In genomic region chrX:99451249-99451885, GRCm38 (mm10) we compare ENCODE assay signal across 10 mouse cellular contexts. TPM values are rescaled to one million over a fixed set of nuclear protein-coding genes. Genes with fewer than 3 reads are reported as not detected.
DNase-seq lines count a peak whose midpoint lies in the region; ATAC-seq and TF ChIP-seq lines count a peak whose summit lies in the region.
"Had no signal": no experiment of that assay in that cellular context is flagged by ENCODE, and none has a peak within 500 bp of the region (broad histone marks: within the 10 kb centered on the region; RNA-seq: fewer than 3 reads in every experiment).

No protein-coding gene starts in this region.

- H3K4me3 ChIP-seq in kidney, adult 2 months (ENCODE audit: insufficient read depth, low read depth, low read length), result no peak overlapping the region
- H3K4me3 ChIP-seq in kidney, embryonic 16.5 days (ENCODE audit: low read length), result no peak overlapping the region
- H3K4me3 ChIP-seq in embryonic facial prominence, embryonic 13.5 days, result no peak overlapping the region
- H3K4me3 ChIP-seq in forebrain, postnatal 0 days (ENCODE audit: low read depth, low read length), result no peak overlapping the region
- no peak overlapping the region for H3K4me3 ChIP-seq in midbrain, embryonic 11.5 days (ENCODE audit: low read depth, low read length)
- H3K4me3 ChIP-seq in kidney, embryonic 15.5 days (replicated peaks), result no peak overlapping the region
- H3K4me3 ChIP-seq: left cerebral cortex, adult 2 months had no signal

- no peaks in the 10 kb centered on the region for H3K4me1 ChIP-seq in kidney, adult 2 months (ENCODE audit: control insufficient read depth, insufficient read depth, low read length)
- peaks cover 15% of the 10 kb centered on the region; the same call in 1 of the 2 replicates for H3K4me1 ChIP-seq in kidney, embryonic 16.5 days (ENCODE audit: insufficient read depth, low read length)
- peaks cover 35% of the 10 kb centered on the region for H3K4me1 ChIP-seq in embryonic facial prominence, embryonic 13.5 days
- no peaks in the 10 kb centered on the region for H3K4me1 ChIP-seq in forebrain, postnatal 0 days (ENCODE audit: insufficient read depth)
- H3K4me1 ChIP-seq in midbrain, embryonic 11.5 days (ENCODE audit: control insufficient read depth, insufficient read depth, low read length), result peaks cover 25% of the 10 kb centered on the region; the same call in 1 of the 2 replicates
- peaks cover 23% of the 10 kb centered on the region for H3K4me1 ChIP-seq in kidney, embryonic 15.5 days

- H3K27ac ChIP-seq in kidney, adult 2 months (ENCODE audit: insufficient read depth, low read depth, low read length), result no peak overlapping the region
- no peak overlapping the region for H3K27ac ChIP-seq in kidney, embryonic 16.5 days (ENCODE audit: low read length)
- H3K27ac ChIP-seq in embryonic facial prominence, embryonic 13.5 days, result peak overlapping the region; percentile 85
- H3K27ac ChIP-seq in forebrain, postnatal 0 days (ENCODE audit: low read depth, low read length), result peak overlapping the region; percentile 50
- H3K27ac ChIP-seq in midbrain, embryonic 11.5 days (ENCODE audit: low read depth, low read length), result no peak overlapping the region
- no peak overlapping the region for H3K27ac ChIP-seq in kidney, embryonic 15.5 days
- H3K27ac ChIP-seq: left cerebral cortex, adult 2 months had no signal

- no peak overlapping the region for H3K4me2 ChIP-seq in kidney, embryonic 16.5 days (replicated peaks; ENCODE audit: low read depth, low read length)
- H3K4me2 ChIP-seq in embryonic facial prominence, embryonic 13.5 days, result no peak overlapping the region
- H3K4me2 ChIP-seq in forebrain, postnatal 0 days (ENCODE audit: low read depth), result no peak overlapping the region
- H3K4me2 ChIP-seq in midbrain, embryonic 11.5 days, result no peak overlapping the region
- H3K4me2 ChIP-seq in kidney, embryonic 15.5 days, result no peak overlapping the region

- H3K27me3 ChIP-seq in kidney, adult 2 months (replicated peaks; ENCODE audit: control insufficient read depth, insufficient read depth, low read length), result no peaks in the 10 kb centered on the region
- peaks cover 40% of the 10 kb centered on the region; the same call in 1 of the 2 replicates for H3K27me3 ChIP-seq in kidney, embryonic 16.5 days (ENCODE audit: insufficient read depth, low read length)
- peaks cover 41% of the 10 kb centered on the region for H3K27me3 ChIP-seq in embryonic facial prominence, embryonic 13.5 days
- H3K27me3 ChIP-seq in forebrain, postnatal 0 days (ENCODE audit: insufficient read depth, low read length), result no peaks in the 10 kb centered on the region
- peaks cover 27% of the 10 kb centered on the region for H3K27me3 ChIP-seq in midbrain, embryonic 11.5 days (ENCODE audit: control insufficient read depth, insufficient read depth, low read length)
- peaks cover 62% of the 10 kb centered on the region for H3K27me3 ChIP-seq in kidney, embryonic 15.5 days

- DNase-seq in kidney, adult 2 months, result peak; percentile 4
- DNase-seq in forebrain, postnatal 0 days, result peak; percentile 84
- DNase-seq in midbrain, embryonic 11.5 days (ENCODE audit: low spot score, missing footprints), result peak; percentile 83
- no peak for DNase-seq in ovary, postnatal 36 days (ENCODE audit: low spot score)
- no peak for DNase-seq in kidney, adult 11 months
- DNase-seq: kidney, adult 9 months had no signal

- 88% methylated on average over 10 of the region's 10 CpGs for WGBS in kidney, adult 2 months
- 82% methylated on average over 10 of the region's 10 CpGs for WGBS in kidney, embryonic 16.5 days
- 65% methylated on average over 10 of the region's 10 CpGs for WGBS in embryonic facial prominence, embryonic 13.5 days
- 50% methylated on average over 10 of the region's 10 CpGs for WGBS in forebrain, postnatal 0 days
- 72% methylated on average over 10 of the region's 10 CpGs for WGBS in midbrain, embryonic 11.5 days
- 82% methylated on average over 10 of the region's 10 CpGs for WGBS in kidney, embryonic 15.5 days

- no peak for TF ChIP-seq POLR2A in kidney, adult 2 months (IDR thresholded peaks at IDR 0.05; ENCODE audit: low read depth, low read length)

- TF ChIP-seq CTCF in kidney, adult 2 months (conservative IDR thresholded peaks at IDR 0.05; ENCODE audit: insufficient read depth, insufficient read length, low read depth, low read length), result no peak
- TF ChIP-seq CTCF in forebrain, postnatal 0 days (IDR thresholded peaks at IDR 0.05; ENCODE audit: low read depth), result no peak

- no peak overlapping the region for H3K9ac ChIP-seq in kidney, embryonic 16.5 days (replicated peaks; ENCODE audit: low read length)
- no peak overlapping the region for H3K9ac ChIP-seq in embryonic facial prominence, embryonic 13.5 days
- no peak overlapping the region for H3K9ac ChIP-seq in forebrain, postnatal 0 days
- H3K9ac ChIP-seq in midbrain, embryonic 11.5 days (ENCODE audit: low read length), result no peak overlapping the region
- no peak overlapping the region for H3K9ac ChIP-seq in kidney, embryonic 15.5 days

- H3K9me3 ChIP-seq in kidney, embryonic 16.5 days (ENCODE audit: low read length), result no peaks in the 10 kb centered on the region
- H3K9me3 ChIP-seq in embryonic facial prominence, embryonic 13.5 days, result no peaks in the 10 kb centered on the region
- H3K9me3 ChIP-seq in forebrain, postnatal 0 days (ENCODE audit: low read length), result no peaks in the 10 kb centered on the region
- H3K9me3 ChIP-seq in midbrain, embryonic 11.5 days (ENCODE audit: control insufficient read depth, low read length), result no peaks in the 10 kb centered on the region
- no peaks in the 10 kb centered on the region for H3K9me3 ChIP-seq in kidney, embryonic 15.5 days (replicated peaks)

- H3K36me3 ChIP-seq in kidney, adult 2 months (ENCODE audit: control insufficient read depth, insufficient read depth, low read length), result no peaks in the 10 kb centered on the region
- no peaks in the 10 kb centered on the region for H3K36me3 ChIP-seq in kidney, embryonic 16.5 days (ENCODE audit: insufficient read depth, low read length)
- no peaks in the 10 kb centered on the region for H3K36me3 ChIP-seq in embryonic facial prominence, embryonic 13.5 days
- no peaks in the 10 kb centered on the region for H3K36me3 ChIP-seq in forebrain, postnatal 0 days (ENCODE audit: insufficient read depth)
- no peaks in the 10 kb centered on the region for H3K36me3 ChIP-seq in midbrain, embryonic 11.5 days (ENCODE audit: control insufficient read depth, insufficient read depth, low read length)
- H3K36me3 ChIP-seq in kidney, embryonic 15.5 days, result no peaks in the 10 kb centered on the region

- ATAC-seq in kidney, embryonic 16.5 days (ENCODE audit: low FRiP score, low TSS enrichment), result no peak
- no peak for ATAC-seq in embryonic facial prominence, embryonic 13.5 days (ENCODE audit: insufficient number of reproducible peaks, insufficient read depth, low FRiP score, low TSS enrichment, low read depth)
- ATAC-seq in forebrain, postnatal 0 days, result peak; percentile 90
- ATAC-seq in midbrain, embryonic 11.5 days (ENCODE audit: low FRiP score), result no peak
- ATAC-seq in kidney, embryonic 15.5 days (replicated peaks; ENCODE audit: low FRiP score), result no peak

RNA-seq across cellular contexts. Expression of gene Pja1, which starts 19.7 kb away (rescaled TPM):
- 52.0 and 56.2 TPM in 2 replicates for polyA plus RNA-seq in kidney, adult 2 months (2012; rRNA removed)
- 207 and 212 TPM in 2 replicates for polyA plus RNA-seq in kidney, embryonic 16.5 days (2015; fragmentation: Nextera tagmentation; extraction: Ambion mirVana)
- 181 and 195 TPM in 2 replicates for polyA plus RNA-seq in embryonic facial prominence, embryonic 13.5 days (2015; fragmentation: Nextera tagmentation; extraction: Ambion mirVana)
- total RNA-seq in forebrain, postnatal 0 days (2014; rRNA removed), result 270 and 285 TPM in 2 replicates
- 378 and 395 TPM in 2 replicates for polyA plus RNA-seq in forebrain, postnatal 0 days (2015; fragmentation: Nextera tagmentation; extraction: Ambion mirVana)
- 213 and 222 TPM in 2 replicates for polyA plus RNA-seq in midbrain, embryonic 11.5 days (2014; fragmentation: Nextera tagmentation; extraction: Ambion mirVana)
- 188 and 195 TPM in 2 replicates for polyA plus RNA-seq in kidney, embryonic 15.5 days (2015; fragmentation: Nextera tagmentation; extraction: Ambion mirVana)

Comparison
In these comparisons a context has a peak if more than half of its experiments do, and no peak if none do; other contexts are left out.
1. DNase-seq: peak in kidney, adult 2 months (single experiment), forebrain, postnatal 0 days (single experiment) and midbrain, embryonic 11.5 days (single experiment); none in ovary, postnatal 36 days (single experiment) and kidney, adult 11 months (single experiment).
2. H3K27ac ChIP-seq: peak in embryonic facial prominence, embryonic 13.5 days (single experiment) and forebrain, postnatal 0 days (single experiment); none in kidney, adult 2 months (single experiment), kidney, embryonic 16.5 days (single experiment), midbrain, embryonic 11.5 days (single experiment) and kidney, embryonic 15.5 days (single experiment).